Mouse (Mus musculus): Measurements from ENCODE around the gene Chd1l. TPM values are rescaled to one million over a fixed set of nuclear protein-coding genes. Genes with fewer than 3 reads are reported as not detected.

Gene Chd1l
- polyA plus RNA-seq, 1 experiment from 2014 or later = 4.9 TPM

GRCm38 (mm10) chr3:97521946-97522731 lies 87.9 kb downstream of the Chd1l start:
- H3K4me1 ChIP-seq (replicated peaks; ENCODE audit: control insufficient read depth, insufficient read depth, low read length) = peaks cover 19% of the 10 kb centered on the region
- H3K9ac ChIP-seq = peak overlapping the region; percentile 28; the same call in 1 of the 2 replicates
- H3K4me3 ChIP-seq (replicated peaks; ENCODE audit: low read length) = no peak overlapping the region
- ATAC-seq (ENCODE audit: low FRiP score) (peak; percentile 83), DNase-seq (ENCODE audit: low spot score) (peak; percentile 84)
- peaks cover 11% of the 10 kb centered on the region; the same call in 1 of the 2 replicates for H3K9me3 ChIP-seq (ENCODE audit: control insufficient read depth, low read length)
- peak overlapping the region; percentile 79 for H3K27ac ChIP-seq
- H3K4me2 ChIP-seq (replicated peaks) = peak overlapping the region; percentile 19; the same call in 1 of the 2 replicates
- WGBS = 58% methylated on average over 13 of the region's 13 CpGs
- H3K27me3 ChIP-seq (ENCODE audit: control insufficient read depth, insufficient read depth, low read length) = no peaks in the 10 kb centered on the region
- no peaks in the 10 kb centered on the region for H3K36me3 ChIP-seq (replicated peaks; ENCODE audit: control insufficient read depth, insufficient read depth)

- no peak overlapping the region for H3K9ac ChIP-seq
- ATAC-seq (ENCODE audit: low FRiP score) = no peak
- H3K36me3 ChIP-seq (replicated peaks; ENCODE audit: control insufficient read depth, insufficient read depth) = no peaks in the 10 kb centered on the region
- no peak overlapping the region for H3K4me2 ChIP-seq (replicated peaks)
- no peak for DNase-seq (ENCODE audit: low spot score)
- H3K27me3 ChIP-seq (ENCODE audit: control insufficient read depth, insufficient read depth, low read length) = no peaks in the 10 kb centered on the region
- no peak overlapping the region for H3K27ac ChIP-seq
- WGBS = 97% methylated on average over 11 of the region's 11 CpGs
- no peak overlapping the region for H3K4me3 ChIP-seq (replicated peaks; ENCODE audit: low read length)
- H3K4me1 ChIP-seq (replicated peaks; ENCODE audit: control insufficient read depth, insufficient read depth, low read length) = peaks cover 19% of the 10 kb centered on the region
- peaks cover 11% of the 10 kb centered on the region; the same call in 1 of the 2 replicates for H3K9me3 ChIP-seq (ENCODE audit: control insufficient read depth, low read length)
Measured at GRCm38 (mm10) chr3:97519883-97520282, 90.1 kb downstream of the Chd1l start.

DNA sequence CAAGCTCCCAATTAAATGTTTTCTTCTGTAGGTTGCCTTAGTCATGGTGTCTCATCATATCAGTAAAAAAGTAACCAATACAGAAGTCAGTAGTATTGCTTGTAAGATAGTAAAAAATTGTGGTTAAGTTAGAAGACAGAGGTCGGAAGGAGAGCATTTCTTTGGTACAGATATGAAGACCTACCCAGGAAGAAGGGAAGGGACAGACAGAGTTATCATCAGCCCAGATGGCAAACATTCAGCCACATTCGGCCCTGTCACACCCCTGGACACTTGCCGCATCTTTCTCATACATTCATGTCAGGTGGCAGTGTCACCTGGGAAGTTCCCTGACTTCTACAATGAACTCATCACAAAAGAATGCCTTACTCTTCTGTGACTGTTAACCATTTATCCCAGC lies 97.7 kb downstream of the Chd1l start:
- Histone ChIP-seq H3K36me3 (replicated peaks; ENCODE audit: control insufficient read depth, insufficient read depth) (no peaks in the 10 kb centered on the region), H3K9ac (no peak overlapping the region), H3K27me3 (ENCODE audit: control insufficient read depth, insufficient read depth, low read length) (no peaks in the 10 kb centered on the region), H3K4me2 (replicated peaks) (no peak overlapping the region), H3K27ac (no peak overlapping the region), H3K4me3 (replicated peaks; ENCODE audit: low read length) (no peak overlapping the region), H3K9me3 (ENCODE audit: control insufficient read depth, low read length) (no peaks in the 10 kb centered on the region), H3K4me1 (replicated peaks; ENCODE audit: control insufficient read depth, insufficient read depth, low read length) (peaks cover 6% of the 10 kb centered on the region; the same call in 1 of the 2 replicates)
- no peak for ATAC-seq (ENCODE audit: low FRiP score)
- WGBS = 81% methylated on average over 3 of the region's 3 CpGs
- no peak for DNase-seq (ENCODE audit: low spot score)

Other genes with a start within 250 kb of the Chd1l start
- not detected in 2 replicates for gene Olfr1402, start 188.2 kb downstream of the Chd1l start, polyA plus RNA-seq (2014; fragmentation: Nextera tagmentation; extraction: Ambion mirVana)
- 0.61 and 1.0 TPM in 2 replicates for gene Fmo5, start 18.6 kb upstream of the Chd1l start, polyA plus RNA-seq (2014; fragmentation: Nextera tagmentation; extraction: Ambion mirVana)
- gene Prkab2, start 48.0 kb upstream of the Chd1l start, polyA plus RNA-seq (2014; fragmentation: Nextera tagmentation; extraction: Ambion mirVana) = 12.3 and 13.8 TPM in 2 replicates
- gene Gm17651, start 64.5 kb upstream of the Chd1l start, polyA plus RNA-seq (2014; fragmentation: Nextera tagmentation; extraction: Ambion mirVana) = not detected in 2 replicates

Data from hindbrain, embryonic 14.5 days (tissue).